Mouse (Mus musculus) embryonic facial prominence, embryonic 12.5 days (tissue): ENCODE results near the gene Clpsl2. TPM values are rescaled to one million over a fixed set of nuclear protein-coding genes. Genes with fewer than 3 reads are reported as not detected.
"Not testable (repeated sequence)": the region's sequence is repeated elsewhere in the genome, so short reads cannot be mapped to it uniquely, and the experiment has no call there.

Source experiments
- ATAC-seq: fragments of 200-750 bp; cut with Nextera tagmentation; 2 replicates; pipeline ENCODE4 v1.8.0; 2017; ENCODE audit not compliant: insufficient number of reproducible peaks, insufficient read depth, low FRiP score, low TSS enrichment
- H3K27ac ChIP-seq: fragments of 300-500 bp; sonication (generic); 2 replicates; pipeline ENCODE4 v1.5.1; 2016; ENCODE audit warnings: mild to moderate bottlenecking
- H3K27me3 ChIP-seq: fragments of 300-500 bp; sonication (generic); 2 replicates; pipeline ENCODE4 v1.6.1; 2016; ENCODE audit warnings: mild to moderate bottlenecking, moderate library complexity
- H3K36me3 ChIP-seq: fragments of 300-500 bp; sonication (generic); 2 replicates; pipeline ENCODE4 v1.6.1; 2016; ENCODE audit warnings: mild to moderate bottlenecking
- H3K4me1 ChIP-seq: fragments of 300-500 bp; sonication (generic); 2 replicates; pipeline ENCODE4 v1.6.1; 2016
- H3K4me2 ChIP-seq: fragments of 300-500 bp; sonication (generic); replicated peaks from 2 replicates; pipeline ENCODE4 v1.6.1; 2016; ENCODE audit warnings: mild to moderate bottlenecking, moderate library complexity
- H3K4me3 ChIP-seq: fragments of 300-500 bp; sonication (generic); 2 replicates; pipeline ENCODE4 v1.5.1; 2016; ENCODE audit warnings: mild to moderate bottlenecking
- H3K9ac ChIP-seq: fragments of 300-500 bp; sonication (generic); 2 replicates; pipeline ENCODE4 v1.6.1; 2016; ENCODE audit warnings: mild to moderate bottlenecking, moderate library complexity
- H3K9me3 ChIP-seq: fragments of 300-500 bp; sonication (generic); 2 replicates; pipeline ENCODE4 v1.6.1; 2016; ENCODE audit warnings: mild to moderate bottlenecking, moderate library complexity
- whole genome bisulfite sequencing: fragments of 180-500 bp; shearing (Covaris S2); methylation state at CpG from one replicate; pipeline ENCODE4 v1.1.7; 2016; 5-methylcytosine and 5-hydroxymethylcytosine counted together
- polyA plus RNA-seq: library from polyadenylated mRNA; unstranded; fragments of >200 nt; fragmentation: Nextera tagmentation; extraction: Ambion mirVana; gene quantifications from 2 replicates; pipeline ENCODE4 v1.2.1, GENCODE M21; 2016

Clpsl2 gene
- polyA plus RNA-seq, 1 experiment from 2014 or later, result not detected

DNA sequence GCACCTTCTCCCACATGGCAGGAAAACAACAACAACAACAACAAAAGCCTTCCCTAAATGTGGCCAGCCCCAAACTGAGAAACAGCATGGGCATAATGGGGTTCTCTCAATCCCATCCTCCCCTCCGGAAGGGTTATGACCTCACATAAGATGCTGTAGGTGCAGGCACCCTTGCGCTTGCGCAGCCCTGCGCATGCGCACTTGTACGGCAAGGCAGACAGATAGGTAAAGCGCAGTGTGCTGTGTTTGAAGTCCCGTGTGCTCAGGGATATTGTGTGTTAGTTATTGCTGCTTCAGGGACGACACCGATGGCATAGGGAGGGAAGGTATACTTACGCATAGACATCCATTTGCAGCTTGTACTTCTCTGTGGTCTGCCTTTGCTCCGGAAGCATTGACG, 15.9 kb upstream of the Clpsl2 start:
- Histone ChIP-seq H3K27ac (no peak overlapping the region), H3K36me3 (no peaks in the 10 kb centered on the region), H3K4me1 (no peaks in the 10 kb centered on the region; the same call in 1 of the 2 replicates), H3K9ac (no peak overlapping the region), H3K9me3 (no peaks in the 10 kb centered on the region), H3K4me2 (no peak overlapping the region), H3K4me3 (no peak overlapping the region), H3K27me3 (peaks cover 3% of the 10 kb centered on the region)
- ATAC-seq, result no peak
- 94% methylated on average over 13 of the region's 13 CpGs for WGBS

DNA sequence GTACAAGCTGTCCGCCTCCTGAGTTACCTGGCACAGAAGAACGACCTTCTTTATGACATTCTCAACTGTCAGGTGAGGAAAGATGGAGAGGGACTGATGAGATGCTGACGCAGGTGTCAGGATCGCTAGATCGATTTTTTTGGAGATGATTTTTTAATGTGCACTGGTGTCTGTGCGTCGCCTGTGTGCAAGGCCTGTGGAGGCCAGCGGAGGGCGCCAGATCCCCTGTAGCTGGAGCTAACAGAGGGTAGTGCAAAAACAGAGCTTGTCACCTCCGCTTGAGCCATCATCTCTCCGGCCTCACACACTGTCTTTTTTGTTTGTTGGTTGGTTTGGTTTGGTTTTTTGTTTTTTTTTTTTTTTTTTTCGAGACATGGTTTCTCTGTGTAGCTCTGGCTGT, 11.3 kb upstream of the Clpsl2 start:
- WGBS, result 49% methylated on average over 12 of the region's 12 CpGs
- H3K27me3 ChIP-seq, result no peaks in the 10 kb centered on the region; the same call in 1 of the 2 replicates
- no peaks in the 10 kb centered on the region for H3K4me1 ChIP-seq
- no peaks in the 10 kb centered on the region for H3K36me3 ChIP-seq
- no peak overlapping the region for H3K4me2 ChIP-seq
- no peak overlapping the region for H3K9ac ChIP-seq
- H3K27ac ChIP-seq, result no peak overlapping the region
- H3K9me3 ChIP-seq, result peaks cover 16% of the 10 kb centered on the region; the same call in 1 of the 2 replicates
- ATAC-seq, result no peak
- no peak overlapping the region for H3K4me3 ChIP-seq

DNA sequence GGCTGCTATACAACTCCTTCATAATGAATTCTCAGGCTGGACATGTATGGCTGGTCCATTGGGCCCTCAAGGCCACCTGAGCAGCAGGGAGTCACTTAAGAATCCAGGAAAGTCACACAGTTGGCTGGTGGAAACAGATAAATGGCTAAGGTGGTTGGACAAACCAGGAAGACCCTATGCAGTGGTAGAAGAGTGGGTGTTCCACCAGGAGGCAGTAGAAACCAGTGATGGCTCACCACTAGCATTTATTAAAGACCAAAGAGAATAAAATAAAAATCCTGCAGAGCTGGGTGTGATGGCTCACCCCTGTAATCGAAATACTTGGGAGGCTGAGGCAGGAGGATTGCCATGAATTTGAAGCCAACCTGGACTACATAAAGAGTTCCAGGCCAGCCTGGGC, 2.3 kb upstream of the Clpsl2 start:
- 94% methylated on average over 1 of the region's 1 CpGs for WGBS

DNA sequence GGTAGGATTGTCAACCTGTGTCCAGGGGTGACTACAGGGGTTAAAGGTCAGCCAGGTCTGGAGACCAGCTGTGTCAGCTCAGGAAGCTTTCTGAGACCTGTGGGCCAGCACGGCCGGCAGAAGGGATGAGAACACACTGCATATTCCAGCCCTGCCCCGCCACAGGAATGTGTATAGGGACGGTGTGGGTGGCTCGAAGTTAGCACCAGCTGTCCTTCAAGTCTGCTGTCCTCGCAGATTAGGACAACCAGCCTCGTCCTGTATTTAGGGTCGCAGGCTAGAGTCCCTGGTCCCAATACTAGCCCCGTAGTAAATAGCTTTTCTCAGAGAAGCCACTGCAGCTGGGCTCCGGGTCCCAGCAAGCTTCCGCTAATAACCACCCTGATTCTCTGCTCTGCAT, 661 bp upstream of the Clpsl2 start:
- Histone ChIP-seq H3K4me3 (no peak overlapping the region), H3K4me1 (peaks cover 12% of the 10 kb centered on the region), H3K27me3 (no peaks in the 10 kb centered on the region), H3K9ac (no peak overlapping the region), H3K36me3 (no peaks in the 10 kb centered on the region), H3K9me3 (no peaks in the 10 kb centered on the region), H3K27ac (no peak overlapping the region), H3K4me2 (no peak overlapping the region)
- ATAC-seq, result no peak
- WGBS, result 69% methylated on average over 11 of the region's 11 CpGs

More for the DNA sequence above, 2.3 kb upstream of the Clpsl2 start:
- Histone ChIP-seq H3K9ac (no peak overlapping the region), H3K36me3 (no peaks in the 10 kb centered on the region), H3K4me3 (no peak overlapping the region), H3K4me2 (no peak overlapping the region), H3K27me3 (no peaks in the 10 kb centered on the region), H3K9me3 (0 out of 2 replicates have a peak, but pooled peaks cover under 1% of the 10 kb centered on the region), H3K27ac (no peak overlapping the region), H3K4me1 (no peaks in the 10 kb centered on the region)
- no peak for ATAC-seq

DNA sequence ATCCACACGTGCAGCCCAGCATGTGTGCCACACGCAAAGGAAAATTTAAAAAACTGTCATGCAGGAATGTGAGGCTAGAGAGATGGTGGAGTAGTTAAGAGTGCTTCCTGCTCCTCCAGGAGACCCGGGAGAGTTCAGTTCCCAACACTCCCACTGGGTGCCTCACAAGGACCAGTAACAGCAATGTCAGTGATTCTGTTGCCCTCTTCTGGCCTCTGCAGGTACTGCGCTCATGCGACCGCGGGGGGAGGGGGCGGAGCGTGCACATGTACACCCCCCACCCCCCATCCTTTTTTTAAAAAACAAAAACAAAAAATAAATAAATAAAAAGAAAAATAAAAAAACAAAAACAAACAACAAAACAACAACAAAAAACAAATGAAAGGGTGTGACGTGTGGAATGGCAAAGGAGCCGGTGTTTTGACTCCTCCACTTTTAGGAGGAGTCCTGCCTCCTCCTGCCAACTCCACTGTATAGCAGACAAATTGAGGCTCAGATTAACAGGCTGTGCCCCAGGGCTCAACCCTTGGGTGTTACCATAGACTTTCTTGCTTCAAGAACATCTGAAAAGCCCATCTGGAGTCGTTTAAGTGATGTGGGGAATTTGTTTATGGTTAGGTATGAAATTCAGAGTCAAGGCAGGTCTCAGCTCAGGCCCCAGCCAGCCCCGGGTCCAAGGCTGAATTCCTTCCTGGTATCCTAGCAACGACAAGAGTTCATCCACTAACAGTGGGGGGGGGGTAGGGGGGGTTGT, 4.0 kb downstream of the Clpsl2 start:
- H3K27me3 ChIP-seq, result no peaks in the 10 kb centered on the region
- H3K27ac ChIP-seq, result peak overlapping the region; percentile 69
- H3K9ac ChIP-seq, result no peak overlapping the region
- no peaks in the 10 kb centered on the region for H3K36me3 ChIP-seq
- no peak overlapping the region for H3K4me3 ChIP-seq
- WGBS, result 2% methylated on average over 14 of the region's 14 CpGs
- no peak overlapping the region; the same call in 1 of the 2 replicates for H3K4me2 ChIP-seq
- no peaks in the 10 kb centered on the region for H3K9me3 ChIP-seq
- H3K4me1 ChIP-seq, result peaks cover 44% of the 10 kb centered on the region
- peak; percentile 58; the same call in 1 of the 2 replicates for ATAC-seq

DNA sequence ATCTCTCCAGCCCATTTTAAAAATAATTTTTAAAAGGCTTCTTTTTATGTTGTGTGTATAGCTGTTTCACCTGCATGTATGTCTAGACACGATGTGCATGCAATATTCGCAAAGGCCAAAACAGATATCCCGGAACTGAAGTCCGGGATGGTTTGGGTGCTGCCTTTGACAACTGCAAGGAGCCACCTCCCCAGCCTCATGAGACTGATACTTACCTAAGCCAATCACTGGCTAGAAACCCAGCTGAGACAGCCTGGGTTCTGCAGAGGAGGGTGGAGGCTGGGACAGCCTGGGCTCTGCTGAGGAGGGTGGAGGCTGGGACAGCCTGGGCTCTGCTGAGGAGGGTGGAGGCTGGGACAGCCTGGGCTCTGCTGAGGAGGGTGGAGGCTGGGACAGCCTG, 4.8 kb downstream of the Clpsl2 start:
- not testable (repeated sequence) for H3K36me3 ChIP-seq, ATAC-seq, H3K9ac ChIP-seq, H3K9me3 ChIP-seq, H3K4me3 ChIP-seq, H3K4me2 ChIP-seq, H3K27me3 ChIP-seq
- 84% methylated on average over 4 of the region's 4 CpGs for WGBS
- peaks cover 45% of the 10 kb centered on the region for H3K4me1 ChIP-seq
- H3K27ac ChIP-seq, result peak overlapping the region; percentile 69

DNA sequence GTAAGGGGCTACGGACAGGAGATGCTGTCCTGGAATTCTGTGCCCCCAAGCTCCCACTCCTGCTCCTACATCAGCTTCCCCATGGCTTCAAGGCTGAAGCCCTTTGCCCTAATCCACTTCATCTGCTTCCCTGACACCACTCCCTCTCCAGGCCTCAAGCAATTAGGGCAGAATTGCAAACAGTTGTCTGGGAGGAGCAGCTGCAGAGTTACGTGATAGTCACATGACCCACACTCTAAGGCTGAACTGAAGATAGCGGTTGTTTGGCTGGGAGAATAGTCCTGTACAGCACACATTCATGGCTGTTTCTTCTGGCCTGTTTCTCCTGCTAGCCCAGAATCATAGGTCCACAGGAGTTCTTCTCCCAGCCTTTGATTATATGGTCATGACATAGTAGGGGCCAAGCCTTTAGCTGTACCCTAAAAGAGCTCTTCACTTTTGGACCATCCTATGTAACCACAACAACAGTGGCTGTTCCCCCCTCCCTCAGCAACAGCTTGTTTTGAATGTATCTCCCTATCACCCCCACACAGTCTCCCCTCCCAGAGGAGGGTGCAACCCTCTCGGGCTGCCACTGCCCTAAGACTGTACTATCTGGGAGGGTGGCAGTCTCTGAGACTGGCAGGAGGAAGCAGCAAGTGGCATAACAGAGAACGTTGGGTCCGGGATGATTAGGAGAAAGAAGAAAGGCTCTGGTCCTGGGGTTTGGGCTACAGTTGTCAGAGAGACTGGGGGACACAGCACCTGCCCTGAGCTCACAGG, 7.6 kb downstream of the Clpsl2 start:
- no peak overlapping the region for H3K4me3 ChIP-seq
- ATAC-seq, result 0 out of 2 replicates have a peak, but pooled peaks have one; percentile 49
- 43% methylated on average over 6 of the region's 6 CpGs for WGBS
- no peak overlapping the region for H3K4me2 ChIP-seq
- peaks cover 48% of the 10 kb centered on the region for H3K4me1 ChIP-seq
- H3K9me3 ChIP-seq, result no peaks in the 10 kb centered on the region
- H3K36me3 ChIP-seq, result no peaks in the 10 kb centered on the region
- no peaks in the 10 kb centered on the region for H3K27me3 ChIP-seq
- no peak overlapping the region for H3K9ac ChIP-seq
- peak overlapping the region; percentile 65 for H3K27ac ChIP-seq

DNA sequence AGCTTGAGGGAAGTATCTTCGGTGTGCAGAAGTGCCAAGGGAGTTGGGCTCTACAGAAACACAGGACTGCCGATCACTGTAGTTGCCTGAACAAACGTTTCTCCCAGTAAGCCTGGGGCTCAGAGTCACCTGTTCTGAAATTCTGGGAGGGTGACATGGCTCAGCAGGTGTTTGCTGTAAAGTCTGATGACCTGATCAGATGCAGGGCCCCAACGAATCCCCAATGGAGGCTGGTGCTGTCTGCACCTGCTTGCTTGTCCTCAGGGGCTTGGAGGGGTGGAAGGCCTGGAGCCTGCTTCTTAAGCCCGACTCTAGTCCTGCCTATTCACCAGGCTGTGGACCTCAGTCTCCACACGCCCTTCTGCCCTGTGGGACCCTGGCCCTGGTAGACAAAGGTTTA, 8.6 kb downstream of the Clpsl2 start:
- Histone ChIP-seq H3K4me2 (no peak overlapping the region), H3K27ac (no peak overlapping the region), H3K9ac (no peak overlapping the region), H3K36me3 (no peaks in the 10 kb centered on the region), H3K4me3 (no peak overlapping the region), H3K4me1 (peaks cover 48% of the 10 kb centered on the region), H3K9me3 (no peaks in the 10 kb centered on the region), H3K27me3 (no peaks in the 10 kb centered on the region)
- no peak for ATAC-seq
- WGBS, result 61% methylated on average over 6 of the region's 6 CpGs

DNA sequence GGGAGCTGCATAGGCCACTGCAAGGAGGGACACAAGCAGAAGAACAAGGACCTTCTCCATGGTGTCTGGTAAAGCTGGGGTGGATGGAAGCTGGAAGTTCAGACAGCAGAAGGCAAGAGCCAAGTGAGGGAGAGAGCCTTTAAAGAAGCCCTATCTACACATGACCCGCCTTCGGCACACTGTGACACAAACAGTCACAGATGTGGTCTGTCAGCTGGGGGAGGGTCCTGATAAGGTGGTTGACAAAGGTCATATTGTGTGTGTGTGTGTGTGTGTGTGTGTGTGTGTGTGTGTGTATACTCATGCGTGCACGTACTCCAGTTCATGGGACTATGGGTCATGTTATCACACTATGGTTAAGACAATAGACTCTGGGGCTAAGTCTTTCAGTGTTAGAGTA, 11.4 kb downstream of the Clpsl2 start, which contains the start of gene Clps:
Gene Clps (minus strand): TSS at position 169 of the 400 bp plus-strand sequence.
- no peaks in the 10 kb centered on the region for H3K9me3 ChIP-seq
- H3K36me3 ChIP-seq, result no peaks in the 10 kb centered on the region
- H3K9ac ChIP-seq, result no peak within 1 kb of the TSS
- peaks cover 35% of the 10 kb centered on the region for H3K4me1 ChIP-seq
- no peak within 1 kb of the TSS for H3K4me3 ChIP-seq
- H3K27ac ChIP-seq, result no peak within 1 kb of the TSS
- whole genome bisulfite sequencing, result 84% methylated on average over 4 of the region's 4 CpGs
- no peak for ATAC-seq
- H3K27me3 ChIP-seq, result no peaks in the 10 kb centered on the region
- H3K4me2 ChIP-seq, result no peak within 1 kb of the TSS

DNA sequence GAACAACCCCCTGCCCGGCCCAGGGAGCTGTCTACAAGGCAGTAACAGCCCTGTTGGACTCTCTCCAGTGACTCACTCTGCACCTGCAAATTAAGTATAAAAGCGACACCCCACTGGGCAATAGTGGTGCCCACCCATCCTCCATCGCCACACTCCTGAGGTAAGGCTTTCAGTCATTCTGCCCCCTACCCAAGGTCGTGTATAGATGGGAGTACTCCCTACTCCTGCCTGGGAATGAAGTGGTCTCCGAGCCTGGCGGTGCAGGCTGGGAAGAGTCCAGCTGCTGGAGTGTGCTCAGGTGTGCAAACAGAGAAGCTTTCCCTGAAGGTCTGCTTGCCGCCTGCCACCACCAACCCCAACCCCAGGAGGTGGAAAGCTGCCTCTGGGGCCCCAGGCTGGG, 12.4 kb downstream of the Clpsl2 start:
- Histone ChIP-seq H3K4me2 (no peak overlapping the region), H3K4me1 (peaks cover 25% of the 10 kb centered on the region), H3K36me3 (no peaks in the 10 kb centered on the region), H3K27me3 (no peaks in the 10 kb centered on the region), H3K4me3 (no peak overlapping the region), H3K27ac (no peak overlapping the region), H3K9me3 (no peaks in the 10 kb centered on the region), H3K9ac (no peak overlapping the region)
- WGBS, result 55% methylated on average over 7 of the region's 7 CpGs
- no peak for ATAC-seq

DNA sequence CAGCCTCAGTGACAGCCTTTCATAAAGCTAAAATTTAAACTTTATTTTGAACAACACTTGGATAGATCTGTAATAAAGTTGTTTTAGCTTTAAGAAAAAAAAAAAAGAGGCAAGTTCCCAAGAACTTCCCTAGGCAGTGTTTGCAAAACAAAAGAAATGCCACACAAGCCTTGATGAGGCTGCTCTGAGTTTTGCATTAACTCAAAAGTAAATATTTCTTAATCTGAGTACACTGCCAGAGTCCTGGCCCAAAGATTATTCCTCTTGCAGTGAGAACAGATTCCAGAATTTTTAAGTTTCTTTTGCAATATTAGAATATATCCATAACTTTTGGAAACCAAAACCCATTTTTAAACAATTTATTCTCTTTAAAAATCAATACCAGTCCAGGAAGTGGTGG, 16.0 kb downstream of the Clpsl2 start:
- Histone ChIP-seq H3K4me1 (peaks cover 9% of the 10 kb centered on the region), H3K27ac (no peak overlapping the region), H3K4me2 (no peak overlapping the region), H3K4me3 (no peak overlapping the region), H3K9ac (no peak overlapping the region), H3K27me3 (no peaks in the 10 kb centered on the region), H3K9me3 (no peaks in the 10 kb centered on the region), H3K36me3 (no peaks in the 10 kb centered on the region)
- no peak for ATAC-seq

DNA sequence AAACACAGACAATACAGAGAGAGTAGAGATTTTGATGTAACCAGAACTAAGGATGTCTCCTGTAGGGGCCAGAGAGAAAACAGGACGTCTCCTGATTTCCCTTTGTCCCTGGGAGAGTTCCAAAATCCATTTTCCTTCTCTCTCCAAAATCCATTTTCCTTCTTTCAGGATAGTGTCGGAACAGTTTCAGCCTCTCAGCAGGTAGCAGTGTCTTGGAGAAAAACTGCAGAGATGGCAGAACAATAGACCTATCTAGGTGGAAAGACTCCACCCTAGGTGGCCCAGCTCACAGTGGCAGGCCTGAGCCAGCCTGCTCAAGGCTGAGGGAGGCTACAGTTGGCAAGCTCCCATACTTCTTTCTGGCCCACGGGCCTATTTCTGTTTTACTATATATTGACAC, 18.3 kb downstream of the Clpsl2 start:
- Histone ChIP-seq H3K27ac (no peak overlapping the region), H3K27me3 (no peaks in the 10 kb centered on the region), H3K9me3 (no peaks in the 10 kb centered on the region), H3K4me3 (no peak overlapping the region), H3K36me3 (no peaks in the 10 kb centered on the region), H3K4me2 (no peak overlapping the region), H3K4me1 (no peaks in the 10 kb centered on the region), H3K9ac (no peak overlapping the region)
- no peak for ATAC-seq
- 37% methylated on average over 3 of the region's 3 CpGs for WGBS
